Mouse (Mus musculus): ENCODE measurements at regions not wholly inside any gene's neighbourhood (a gene's known extent, or its start where the extent isn't known, plus 50 kb on each side); places are given as distances from the start of the nearest gene placed in this dataset.
"Not testable (repeated sequence)": the region's sequence is repeated elsewhere in the genome, so short reads cannot be mapped to it uniquely, and the experiment has no call there.

GRCm38 (mm10) chr6:103809986-103810341 lies 299.6 kb downstream of the Chl1 start:
- intact Hi-C loops (cut with DNase I) = no loop called here

GRCm38 (mm10) chr6:103810342-103811001 lies 300.1 kb downstream of the Chl1 start:
- intact Hi-C loops (cut with DNase I) = no loop called here

- intact Hi-C loops (cut with DNase I) = not testable (repeated sequence)
These were observed 306.0 kb downstream of the Chl1 start for GRCm38 (mm10) chr6:103816396-103816795.

- intact Hi-C loops (cut with DNase I) = no loop called here
These were observed 315.7 kb downstream of the Chl1 start for GRCm38 (mm10) chr6:103826042-103826441.

GRCm38 (mm10) chr6:103827623-103828022 lies 317.2 kb downstream of the Chl1 start:
- intact Hi-C loops (cut with DNase I) = no loop called here

GRCm38 (mm10) chr6:103828866-103829265 lies 318.5 kb downstream of the Chl1 start:
- intact Hi-C loops (cut with DNase I) = no loop called here

GRCm38 (mm10) chr6:103832301-103832700 lies 321.9 kb downstream of the Chl1 start:
- intact Hi-C loops (cut with DNase I) = loop anchor here (5.0 kb wide), 1 partner anchor 80 kb away; no protein-coding TSS in a partner anchor

GRCm38 (mm10) chr6:103832808-103833207 lies 322.4 kb downstream of the Chl1 start:
- intact Hi-C loops (cut with DNase I) = loop anchor here (5.0 kb wide), 1 partner anchor 79 kb away; no protein-coding TSS in a partner anchor

- intact Hi-C loops (cut with DNase I) = loop anchor here (5.0 kb wide), 1 partner anchor 79 kb away; no protein-coding TSS in a partner anchor
These were observed 323.2 kb downstream of the Chl1 start for GRCm38 (mm10) chr6:103833501-103834132.

GRCm38 (mm10) chr6:103834726-103835229 lies 324.4 kb downstream of the Chl1 start:
- intact Hi-C loops (cut with DNase I) = loop anchor here (5.0 kb wide), 1 partner anchor 78 kb away; no protein-coding TSS in a partner anchor

- intact Hi-C loops (cut with DNase I) = no loop called here
These were observed 349.4 kb downstream of the Chl1 start for GRCm38 (mm10) chr6:103859787-103860186.

GRCm38 (mm10) chr6:103893455-103893854 lies 383.1 kb downstream of the Chl1 start:
- intact Hi-C loops (cut with DNase I) = no loop called here

- intact Hi-C loops (cut with DNase I) = no loop called here
These were observed 414.1 kb downstream of the Chl1 start for GRCm38 (mm10) chr6:103924504-103924903.

GRCm38 (mm10) chr6:103927094-103927493 lies 416.7 kb downstream of the Chl1 start:
- intact Hi-C loops (cut with DNase I) = no loop called here

- intact Hi-C loops (cut with DNase I) = no loop called here
These were observed 430.0 kb downstream of the Chl1 start for GRCm38 (mm10) chr6:103940345-103940744.

- intact Hi-C loops (cut with DNase I) = no loop called here
These were observed 434.0 kb downstream of the Chl1 start for GRCm38 (mm10) chr6:103944361-103944760.

GRCm38 (mm10) chr6:103947474-103947873 lies 437.1 kb downstream of the Chl1 start:
- intact Hi-C loops (cut with DNase I) = no loop called here

- intact Hi-C loops (cut with DNase I) = no loop called here
These were observed 442.9 kb downstream of the Chl1 start for GRCm38 (mm10) chr6:103953134-103953771.

- intact Hi-C loops (cut with DNase I) = no loop called here
These were observed 448.6 kb downstream of the Chl1 start for GRCm38 (mm10) chr6:103959002-103959401.

GRCm38 (mm10) chr6:103967811-103968420 lies 457.5 kb downstream of the Chl1 start:
- intact Hi-C loops (cut with DNase I) = no loop called here

- intact Hi-C loops (cut with DNase I) = no loop called here
These were observed 488.8 kb downstream of the Chl1 start for GRCm38 (mm10) chr6:103999186-103999585.
